Mouse (Mus musculus) natural killer cell, adult 2 months (primary cell): Measurements from ENCODE around the gene Pabpc5.

Experiments used
- DNase-seq, 2 experiments: peaks; one replicate each; pipeline ENCODE4 v3.0.0; 2022; ENCODE audit warnings: low spot score in 2 of 2

Pabpc5 gene

DNA sequence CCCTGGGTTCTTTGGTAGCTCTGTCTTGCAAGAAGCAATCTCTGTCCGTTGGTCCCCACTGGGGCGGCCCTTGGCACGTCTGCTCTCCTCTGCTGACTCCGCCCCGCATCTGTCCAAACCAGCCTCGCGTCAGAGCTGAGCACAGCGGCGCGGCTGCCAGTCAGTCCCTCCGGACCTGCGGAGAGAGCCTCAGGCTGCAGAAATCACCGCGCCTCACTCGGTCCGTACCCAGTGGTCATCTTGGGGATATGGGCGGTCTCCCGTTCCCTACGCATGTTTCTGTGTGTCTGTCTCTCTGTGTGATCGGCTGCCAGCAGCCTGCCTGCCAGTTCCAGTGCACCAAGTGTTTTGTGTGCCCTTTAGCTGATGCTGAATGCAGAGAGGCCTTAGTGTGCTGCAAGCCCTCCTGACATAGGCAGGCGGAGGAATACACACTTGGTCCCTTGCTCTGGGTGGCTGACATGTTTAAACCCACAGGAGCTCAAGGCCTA, at the start of gene Pabpc5:
TSS of gene Pabpc5 (plus strand) at position 116 of the 491 bp plus-strand sequence.
- no peak for DNase-seq

DNA sequence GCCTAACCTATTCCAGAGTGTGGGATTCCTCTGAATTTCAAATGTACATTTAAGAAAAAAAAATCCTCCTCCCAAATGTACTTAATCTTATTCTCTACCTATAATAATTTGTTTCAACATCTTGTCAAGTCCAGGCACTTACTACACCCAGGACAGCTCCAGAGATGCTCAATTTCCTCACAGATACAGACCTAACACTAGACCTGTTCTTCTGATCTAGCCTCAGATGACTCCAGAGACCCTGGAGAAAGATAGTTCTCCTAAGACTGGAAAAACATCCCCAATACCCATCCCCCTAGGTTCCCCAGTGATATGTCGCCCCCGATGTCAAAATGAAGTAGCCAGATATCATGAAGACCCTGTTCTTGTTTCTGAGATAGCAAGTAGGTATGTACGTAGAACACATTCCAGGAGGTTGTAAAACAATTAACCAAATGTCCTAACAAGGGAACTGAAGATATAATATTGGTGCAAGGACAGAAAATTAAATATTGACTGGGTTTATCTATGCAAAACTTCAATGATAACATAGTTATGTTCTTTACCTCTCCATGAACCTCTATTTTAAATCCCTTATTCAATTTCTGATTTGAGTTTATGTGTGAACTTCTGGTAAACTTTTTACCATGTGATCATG, 39.9 kb upstream of the Pabpc5 start:
- no peak for DNase-seq

DNA sequence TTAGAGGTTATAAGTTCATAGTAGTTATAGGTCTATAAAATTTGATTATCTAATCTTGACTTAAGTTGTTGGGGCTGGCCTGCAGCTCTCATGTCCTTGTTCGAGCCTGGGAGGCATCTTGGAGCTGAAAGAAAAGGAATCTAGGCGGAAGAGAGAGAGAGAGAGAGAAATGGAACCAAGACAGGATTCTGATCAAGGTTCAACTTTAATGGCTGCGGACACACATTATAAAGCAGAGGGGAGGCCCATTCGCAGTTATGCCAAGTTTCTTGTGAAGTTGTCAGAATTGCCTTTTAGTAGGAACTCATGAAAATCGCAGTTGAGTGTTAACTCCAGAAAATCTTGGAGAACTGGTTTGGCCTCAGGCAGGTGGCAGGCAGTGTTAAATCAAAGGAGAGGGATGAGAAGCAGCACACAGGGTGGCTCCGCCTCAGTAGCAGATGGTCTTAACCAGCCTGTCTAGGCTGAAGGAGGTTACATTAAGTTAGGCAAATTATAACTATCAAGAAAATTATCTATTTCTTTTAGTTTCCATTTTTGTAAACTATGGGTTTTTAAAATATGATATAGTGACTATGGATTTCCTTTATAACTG, 38.6 kb upstream of the Pabpc5 start:
- no peak for DNase-seq

DNA sequence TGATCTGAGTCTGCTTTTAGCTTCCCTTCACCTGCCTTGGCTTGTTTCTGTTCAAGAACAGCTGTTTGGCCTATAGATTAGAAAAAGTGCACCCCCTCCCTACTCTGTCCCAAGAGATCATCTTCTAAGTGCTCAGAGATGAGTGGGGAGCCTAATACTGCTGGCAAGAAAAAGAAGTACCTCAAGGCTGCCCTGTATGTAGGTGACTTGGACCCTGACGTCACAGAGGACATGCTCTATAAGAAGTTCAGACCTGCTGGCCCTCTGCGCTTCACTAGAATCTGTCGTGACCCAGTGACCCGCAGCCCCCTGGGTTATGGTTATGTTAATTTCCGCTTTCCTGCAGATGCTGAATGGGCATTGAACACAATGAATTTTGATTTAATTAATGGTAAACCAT, 856 bp downstream of the Pabpc5 start:
- DNase-seq = no peak
